Mouse (Mus musculus): Measurements from ENCODE around the gene Rassf6.
A peak's percentile ranks its signal among the peaks of the same experiment; 100 is the strongest.
"Not testable (repeated sequence)": the region's sequence is repeated elsewhere in the genome, so short reads cannot be mapped to it uniquely, and the experiment has no call there.

Rassf6 gene

DNA sequence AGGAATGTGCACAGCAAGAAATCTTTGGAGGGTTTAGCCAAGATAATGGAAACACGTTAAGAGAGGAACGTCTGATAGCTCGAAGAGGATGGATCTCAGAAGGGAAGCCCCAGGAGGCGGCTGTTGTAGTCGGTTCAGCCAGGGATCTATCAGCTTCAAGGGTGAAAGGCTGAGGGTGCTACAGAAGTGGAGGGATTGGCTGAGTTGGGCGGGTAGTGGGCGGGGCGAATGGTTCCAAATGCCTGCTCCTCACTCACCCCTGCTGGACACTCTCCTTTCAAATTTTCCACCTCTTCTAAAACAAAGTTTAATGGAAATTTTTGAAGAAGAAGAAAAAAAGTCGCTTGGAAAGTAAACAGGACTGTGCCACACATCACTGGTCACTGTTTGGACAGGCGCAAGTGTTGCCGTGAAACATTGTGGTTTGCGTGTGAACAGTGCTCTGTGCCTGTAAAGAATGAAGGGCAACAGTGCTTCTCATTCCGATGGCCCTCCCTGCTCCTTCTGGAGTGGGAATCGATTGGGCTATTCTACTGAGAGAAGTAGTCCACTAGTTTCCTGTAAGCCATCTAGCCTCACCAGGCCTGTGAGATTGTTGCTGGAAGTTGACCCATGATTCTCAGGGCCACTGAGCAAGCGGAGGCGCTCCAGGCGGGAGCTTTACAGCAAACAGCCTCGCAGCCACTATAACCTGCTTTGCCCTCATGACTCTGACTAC is 15.6 kb downstream of the Rassf6 start:
- no peak for DNase-seq (ENCODE audit: low spot score)

DNA sequence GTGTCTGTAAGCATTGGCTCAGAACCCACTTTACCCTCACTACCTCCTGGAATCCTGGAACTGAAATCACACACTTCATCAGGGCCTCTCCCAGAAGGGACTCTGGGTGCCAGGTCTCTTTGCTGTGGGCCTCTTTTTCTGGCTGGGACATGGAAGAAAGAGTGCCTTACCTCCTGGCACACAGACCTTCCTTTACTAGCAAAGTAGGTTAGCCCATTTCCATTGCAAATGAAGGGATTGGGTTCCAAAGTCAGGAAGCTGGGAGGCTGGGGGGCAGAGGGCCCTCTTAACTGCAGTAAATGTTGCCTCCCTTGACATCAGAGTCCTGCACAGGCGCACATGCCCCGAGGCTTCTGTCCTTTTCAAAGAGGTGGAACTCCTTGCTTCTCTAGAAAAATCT is 17.2 kb downstream of the Rassf6 start:
- DNase-seq (ENCODE audit: low spot score), result no peak

GRCm38 (mm10) chr5:90621726-90622125 is 18.7 kb downstream of the Rassf6 start:
- no peak for DNase-seq (ENCODE audit: low spot score)

DNA sequence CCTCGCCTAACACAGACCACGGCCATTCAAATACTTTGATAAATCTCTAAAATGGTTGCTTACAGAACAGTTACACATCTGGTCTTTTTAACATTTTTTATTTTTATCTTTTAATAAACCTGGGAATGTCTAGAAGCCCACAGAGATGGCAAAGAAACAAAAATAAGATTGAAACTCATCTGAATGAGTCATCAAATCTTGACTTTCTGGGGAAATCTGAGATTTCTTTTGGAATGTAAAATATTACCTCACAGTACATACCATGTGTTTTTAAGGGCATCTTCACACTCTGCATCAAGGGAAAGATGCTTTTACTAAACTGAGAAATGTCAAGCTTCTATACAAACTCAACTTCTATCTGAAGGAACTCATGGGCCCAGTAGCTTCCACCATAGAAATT is 19.1 kb downstream of the Rassf6 start:
- no peak for DNase-seq (ENCODE audit: low spot score)

- no peak for DNase-seq (ENCODE audit: low spot score)
These were observed 22.6 kb downstream of the Rassf6 start for GRCm38 (mm10) chr5:90617859-90618258.

DNA sequence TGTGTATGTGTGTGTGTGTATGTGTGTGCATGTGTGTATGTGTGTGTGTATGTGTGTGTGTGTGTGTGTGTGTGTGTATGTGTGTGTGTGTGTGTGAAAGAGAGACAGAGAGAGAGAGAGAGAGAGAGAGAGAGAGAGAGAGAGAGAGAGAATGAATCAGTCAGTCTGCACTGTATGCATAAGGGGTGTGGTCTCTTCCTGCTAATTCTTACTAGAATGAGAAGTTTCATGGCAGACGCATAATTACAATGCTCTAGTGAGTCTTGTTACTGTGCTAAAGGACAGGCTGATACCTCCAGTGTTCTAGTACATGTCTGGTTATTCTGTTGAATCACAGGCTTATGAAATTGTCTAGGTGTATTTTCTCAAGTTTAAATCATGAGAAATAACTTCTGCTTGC is 27.7 kb downstream of the Rassf6 start:
- DNase-seq (ENCODE audit: low spot score), result not testable (repeated sequence)

- DNase-seq (ENCODE audit: low spot score), result no peak
These were observed 28.4 kb downstream of the Rassf6 start for GRCm38 (mm10) chr5:90611996-90612611.

- DNase-seq (ENCODE audit: low spot score), result no peak
These were observed 29.1 kb downstream of the Rassf6 start for GRCm38 (mm10) chr5:90611388-90611787.

- no peak for DNase-seq (ENCODE audit: low spot score)
These were observed 31.6 kb downstream of the Rassf6 start for GRCm38 (mm10) chr5:90608906-90609305.

DNA sequence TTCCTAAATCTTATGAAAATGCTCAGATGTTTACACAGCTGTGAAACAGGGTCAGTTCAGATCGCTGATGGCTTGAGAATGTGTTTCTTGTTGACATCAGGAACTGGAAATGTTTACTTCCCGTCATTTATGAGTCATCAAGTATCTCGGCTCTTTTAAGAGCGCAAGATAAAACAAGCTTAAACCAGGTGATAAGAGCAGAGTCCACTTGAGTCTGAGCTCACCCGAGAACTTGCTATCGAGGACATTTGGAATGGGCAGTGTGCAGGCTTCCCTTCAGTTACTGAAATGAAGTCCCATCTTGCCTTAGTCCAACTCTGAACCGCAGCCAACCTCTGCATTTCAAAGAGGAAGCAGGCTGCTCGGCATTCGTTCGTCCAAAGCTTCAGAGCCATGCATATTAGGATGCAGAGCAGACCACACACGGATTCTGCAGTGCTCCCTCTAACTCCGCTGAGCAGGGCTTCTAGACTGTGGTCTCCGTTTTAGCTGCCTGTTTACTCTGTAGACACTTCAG is 37.0 kb downstream of the Rassf6 start:
- DNase-seq (ENCODE audit: low spot score), result no peak

- DNase-seq (ENCODE audit: low spot score), result no peak
These were observed 39.0 kb downstream of the Rassf6 start for GRCm38 (mm10) chr5:90601469-90601868.

DNA sequence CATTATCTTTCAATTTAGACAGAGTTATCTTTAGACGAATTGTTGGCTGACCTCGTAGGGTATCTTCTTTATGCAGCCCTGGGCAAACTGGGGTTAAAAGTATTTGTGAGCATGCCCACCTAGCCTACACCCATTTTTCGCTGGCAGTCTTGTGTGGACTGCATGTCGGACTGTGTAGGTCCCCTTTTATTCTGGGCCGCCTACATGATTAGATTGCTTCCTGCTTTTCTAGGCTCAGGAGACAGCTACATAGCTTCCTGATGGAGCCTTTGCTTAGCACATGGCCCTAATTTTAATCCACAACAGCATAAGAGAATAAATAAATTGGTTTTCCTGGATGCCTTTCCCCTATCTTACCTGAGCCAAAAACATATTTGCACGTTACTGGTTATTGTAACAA is 44.3 kb downstream of the Rassf6 start:
- no peak for DNase-seq (ENCODE audit: low spot score)

DNA sequence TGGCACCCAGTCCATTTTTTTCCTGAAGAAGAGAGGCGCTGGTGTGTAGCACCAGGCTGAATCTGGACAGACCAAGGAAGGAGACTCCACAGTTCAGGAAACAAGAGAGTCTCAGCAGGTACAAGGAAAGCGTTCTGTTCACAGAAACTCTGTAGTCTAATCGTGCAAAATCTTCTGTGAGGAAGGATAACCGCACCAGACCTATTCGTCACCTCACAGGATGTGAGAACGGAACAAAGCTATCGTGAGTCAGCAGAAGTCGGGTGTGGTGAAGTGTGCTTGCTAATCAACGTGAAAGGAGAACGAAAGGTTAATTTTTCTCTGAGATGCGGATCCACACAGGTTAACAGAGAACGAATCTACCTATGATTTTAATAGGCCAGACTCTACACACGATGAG is 45.5 kb downstream of the Rassf6 start:
- DNase-seq (ENCODE audit: low spot score), result no peak

DNA sequence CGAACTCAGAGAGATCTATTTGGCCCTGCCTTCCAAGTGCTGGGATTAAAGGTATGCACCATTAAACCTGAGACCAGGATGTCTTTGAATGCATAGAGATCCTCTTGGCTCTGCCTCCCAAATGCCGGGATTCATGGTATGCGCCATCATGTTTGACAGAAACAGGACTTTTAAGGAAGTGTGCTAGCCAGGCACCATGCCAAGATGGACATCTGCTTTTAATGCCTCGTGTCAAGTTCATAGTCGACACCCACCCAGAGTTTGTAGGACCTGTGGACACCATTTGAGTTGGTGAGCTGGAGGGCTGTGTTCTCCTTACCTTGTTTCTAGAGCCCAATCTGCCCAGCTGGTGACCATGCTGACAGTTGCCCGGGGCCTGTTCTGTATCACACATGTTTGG is 48.5 kb downstream of the Rassf6 start:
- no peak for DNase-seq (ENCODE audit: low spot score)

DNA sequence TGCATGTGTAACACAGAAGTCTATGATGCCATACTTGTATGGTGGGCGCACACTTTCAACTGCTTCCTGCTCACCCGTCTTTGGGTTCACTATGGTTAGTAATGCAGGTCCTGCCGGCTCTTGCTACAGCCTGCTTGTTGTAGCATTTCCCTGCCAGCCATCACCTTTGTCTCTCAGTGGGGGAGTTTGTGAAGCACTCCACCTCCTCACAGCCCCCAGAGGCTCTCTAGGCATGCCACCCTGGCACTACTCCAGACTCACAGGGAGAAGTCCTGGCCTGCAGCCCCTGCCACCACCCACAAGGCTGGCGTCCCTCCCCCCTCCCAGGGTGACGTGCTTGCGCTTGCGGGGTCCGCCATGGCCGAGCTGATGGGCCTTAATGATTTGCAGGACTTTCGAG is 49.8 kb downstream of the Rassf6 start:
- DNase-seq (ENCODE audit: low spot score), result no peak

DNA sequence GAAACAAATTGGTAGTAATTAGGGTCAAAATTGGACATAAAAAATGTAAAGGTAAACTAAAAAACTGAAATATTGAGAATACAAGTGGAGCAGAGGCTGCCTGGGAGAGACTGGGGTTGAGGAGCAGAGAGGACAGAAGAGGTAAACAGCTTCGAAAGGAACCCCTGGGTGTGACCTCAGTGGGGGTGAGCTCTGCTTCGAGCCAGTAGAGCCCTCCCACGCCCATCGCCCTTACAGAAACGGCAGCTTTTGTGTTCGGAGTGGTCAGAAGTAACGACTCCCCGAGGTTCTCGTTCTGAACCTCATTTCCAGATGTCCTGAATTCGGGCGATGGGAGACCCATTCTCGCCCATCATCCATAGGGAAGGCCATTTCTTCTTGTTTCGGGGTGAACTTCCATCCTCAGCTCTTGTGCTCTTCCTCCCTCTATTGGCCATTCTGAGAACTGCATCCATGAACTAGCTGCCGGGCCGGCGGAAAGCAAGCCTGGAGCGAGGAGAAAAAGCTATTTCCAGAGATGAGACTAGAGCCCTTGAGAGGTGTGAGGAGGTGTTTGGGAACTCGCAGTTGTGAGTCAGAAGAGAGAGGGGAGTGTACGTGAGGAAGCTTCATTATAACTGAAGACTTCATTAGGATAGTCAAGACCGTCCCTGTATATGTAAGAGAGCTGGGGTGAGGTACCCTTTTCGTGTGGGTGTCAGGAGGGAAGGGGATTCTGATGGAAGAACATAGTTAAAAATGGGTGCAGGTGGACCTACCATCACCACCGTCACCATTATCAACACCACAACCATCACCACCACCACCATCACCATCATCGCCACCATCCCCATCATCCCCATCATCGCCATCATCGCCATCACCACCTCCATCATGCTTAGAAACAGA is 51.5 kb downstream of the Rassf6 start:
- DNase-seq (ENCODE audit: low spot score), result peak; percentile 51

GRCm38 (mm10) chr5:90588104-90588503 is 52.4 kb downstream of the Rassf6 start:
- DNase-seq (ENCODE audit: low spot score), result no peak

DNA sequence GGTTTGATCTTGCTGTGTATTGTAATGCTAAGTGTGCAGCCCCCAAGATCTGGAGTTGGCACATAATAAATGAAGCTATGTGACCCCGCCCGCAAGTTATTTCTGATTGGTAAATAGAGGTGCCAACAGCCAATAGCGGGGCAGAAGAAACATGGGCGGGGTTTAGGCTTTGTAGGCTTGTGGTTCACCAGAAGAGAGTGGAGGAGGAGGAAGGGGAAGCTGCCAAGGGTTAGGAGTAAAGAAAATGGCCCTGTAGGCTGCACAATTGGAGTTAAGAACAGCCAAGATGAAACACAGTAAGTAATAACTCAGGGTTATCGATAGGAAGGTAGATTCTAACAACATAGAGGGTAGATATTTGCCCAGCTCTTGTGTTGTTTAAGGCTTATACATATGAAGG is 53.9 kb downstream of the Rassf6 start:
- no peak for DNase-seq (ENCODE audit: low spot score)

DNA sequence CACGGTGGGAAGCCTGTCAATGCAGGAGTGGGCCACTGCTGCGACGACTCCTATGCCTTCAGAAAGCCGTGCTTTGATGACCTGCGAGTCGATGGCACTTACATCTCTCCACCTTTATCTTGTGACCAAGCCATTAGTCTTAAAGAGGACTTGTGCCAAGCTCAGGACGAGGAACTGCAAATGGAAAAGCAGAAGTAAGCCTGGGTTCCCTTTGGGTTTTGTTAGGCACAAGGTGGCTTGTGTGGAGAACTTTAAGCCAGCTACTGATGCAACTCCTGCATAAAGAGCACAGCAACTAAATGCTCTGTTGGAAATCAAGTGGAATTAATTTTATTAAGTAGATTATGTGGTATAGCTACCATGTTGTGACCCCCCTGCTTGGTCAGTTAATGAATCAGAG is 55.7 kb downstream of the Rassf6 start:
- no peak for DNase-seq (ENCODE audit: low spot score)

- no peak for DNase-seq (ENCODE audit: low spot score)
These were observed 58.3 kb downstream of the Rassf6 start for GRCm38 (mm10) chr5:90582179-90582578.

DNA sequence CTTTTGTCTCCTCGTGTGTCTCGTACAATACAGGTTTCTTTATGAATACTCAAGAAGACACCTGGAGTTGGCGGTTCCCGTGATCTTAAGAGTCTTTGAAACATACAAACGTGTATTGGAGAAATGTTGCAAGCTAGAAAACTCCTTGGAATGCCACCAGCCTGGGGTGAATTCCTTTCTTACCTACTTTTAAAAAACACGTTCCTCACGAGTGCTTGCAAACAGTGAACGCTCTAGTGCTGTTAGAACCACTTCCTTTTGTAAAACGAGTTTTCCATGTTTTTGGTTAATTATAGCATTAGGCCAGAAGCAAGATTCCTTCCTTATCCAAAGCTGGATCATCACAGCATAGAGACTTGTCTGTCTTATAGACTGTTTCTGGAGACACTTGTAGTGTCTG is 60.9 kb downstream of the Rassf6 start:
- no peak for DNase-seq (ENCODE audit: low spot score)

DNA sequence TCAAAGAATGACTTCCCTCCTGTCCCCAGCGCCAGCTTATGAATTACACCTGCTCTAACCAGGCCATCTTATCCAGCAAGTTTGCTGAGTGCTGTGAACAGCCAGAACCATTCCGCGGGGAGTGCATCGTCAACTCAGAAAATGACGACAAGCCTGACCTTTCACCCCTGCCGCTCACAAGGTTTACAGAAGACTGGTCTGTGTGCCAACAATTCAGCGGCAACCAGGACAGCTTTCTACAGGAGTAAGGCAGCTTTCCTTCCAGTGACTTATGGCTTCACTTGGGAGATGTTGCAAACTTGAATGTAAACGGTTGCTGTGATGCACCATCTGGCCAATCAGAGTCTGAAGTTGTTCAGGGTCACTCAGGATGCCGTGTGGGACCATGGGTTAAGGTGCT is 62.7 kb downstream of the Rassf6 start:
- DNase-seq (ENCODE audit: low spot score), result no peak

GRCm38 (mm10) chr5:90571216-90571615 is 69.2 kb downstream of the Rassf6 start:
- DNase-seq (ENCODE audit: low spot score), result no peak
